Mouse (Mus musculus) heart, embryonic 11.5 days (tissue): Measurements from ENCODE around the gene Lao1. TPM values are rescaled to one million over a fixed set of nuclear protein-coding genes. Genes with fewer than 3 reads are reported as not detected.
A peak's percentile ranks its signal among the peaks of the same experiment; 100 is the strongest.

Source experiments
- ATAC-seq: fragments of 200-750 bp; cut with Nextera tagmentation; replicated peaks from 2 replicates; pipeline ENCODE4 v1.8.0; 2017; ENCODE audit warnings: moderate library complexity; ENCODE audit not compliant: insufficient number of reproducible peaks, low FRiP score, low TSS enrichment
- H3K27ac ChIP-seq: fragments of 300-500 bp; sonication (generic); 2 replicates; pipeline ENCODE4 v1.5.1; 2014; ENCODE audit warnings: mild to moderate bottlenecking, low read depth, low read length
- H3K27me3 ChIP-seq: fragments of 300-500 bp; sonication (generic); 2 replicates; pipeline ENCODE4 v1.6.1; 2014; ENCODE audit warnings: mild to moderate bottlenecking, low read length, mixed read lengths; ENCODE audit not compliant: control insufficient read depth, insufficient read depth
- H3K36me3 ChIP-seq: fragments of 300-500 bp; sonication (generic); 2 replicates; pipeline ENCODE4 v1.6.1; 2014; ENCODE audit warnings: mild to moderate bottlenecking, low read length, moderate library complexity, mixed read lengths; ENCODE audit not compliant: control insufficient read depth, insufficient read depth
- H3K4me1 ChIP-seq: fragments of 300-500 bp; sonication (generic); 2 replicates; pipeline ENCODE4 v1.6.1; 2014; ENCODE audit warnings: low read length; ENCODE audit not compliant: control insufficient read depth, insufficient read depth
- H3K4me2 ChIP-seq: fragments of 300-500 bp; sonication (generic); 2 replicates; pipeline ENCODE4 v1.6.1; 2014; ENCODE audit warnings: mild to moderate bottlenecking, moderate library complexity
- H3K4me3 ChIP-seq: fragments of 300-500 bp; sonication (generic); 2 replicates; pipeline ENCODE4 v1.5.1; 2014; ENCODE audit warnings: low read depth, low read length
- H3K9ac ChIP-seq: fragments of 300-500 bp; sonication (generic); 2 replicates; pipeline ENCODE4 v1.6.1; 2014; ENCODE audit warnings: mild to moderate bottlenecking, low read depth, low read length, moderate library complexity
- H3K9me3 ChIP-seq: fragments of 300-500 bp; sonication (generic); replicated peaks from 2 replicates; pipeline ENCODE4 v1.6.1; 2016; ENCODE audit warnings: low read length; ENCODE audit not compliant: control insufficient read depth
- WGBS: fragments of 180-500 bp; shearing (Covaris S2); extraction: QIAGEN DNeasy Blood & Tissue Kit; methylation state at CpG from one replicate; pipeline ENCODE4 v1.1.7; 2014; ENCODE audit not compliant: insufficient replicate concordance; 5-methylcytosine and 5-hydroxymethylcytosine counted together
- polyA plus RNA-seq: library from polyadenylated mRNA; unstranded; fragments of >200 nt; fragmentation: Nextera tagmentation; extraction: Ambion mirVana; gene quantifications from 2 replicates; pipeline ENCODE4 v1.2.1, GENCODE M21; 2014

Lao1 gene
- polyA plus RNA-seq, 1 experiment from 2014 or later: not detected

GRCm38 (mm10) chr4:119007602-119008001 lies 46.2 kb downstream of the Lao1 start:
- Histone ChIP-seq H3K9ac (no peak overlapping the region), H3K4me1 (peaks cover 19% of the 10 kb centered on the region), H3K9me3 (no peaks in the 10 kb centered on the region), H3K27ac (no peak overlapping the region), H3K4me2 (no peak overlapping the region), H3K4me3 (no peak overlapping the region), H3K36me3 (no peaks in the 10 kb centered on the region), H3K27me3 (no peaks in the 10 kb centered on the region)
- WGBS: 72% methylated on average over 6 of the region's 6 CpGs
- ATAC-seq: no peak

GRCm38 (mm10) chr4:119008476-119008875 lies 47.1 kb downstream of the Lao1 start:
- no peak; the same call in 1 of the 2 replicates for ATAC-seq
- Histone ChIP-seq H3K27me3 (no peaks in the 10 kb centered on the region), H3K4me1 (peaks cover 19% of the 10 kb centered on the region), H3K4me2 (no peak overlapping the region), H3K27ac (peak overlapping the region; percentile 58), H3K9ac (no peak overlapping the region), H3K4me3 (no peak overlapping the region), H3K9me3 (no peaks in the 10 kb centered on the region), H3K36me3 (no peaks in the 10 kb centered on the region)
- WGBS: 38% methylated on average over 6 of the region's 6 CpGs

GRCm38 (mm10) chr4:119009814-119010213 lies 48.4 kb downstream of the Lao1 start:
- ATAC-seq: 0 out of 2 replicates have a peak, but pooled peaks have one; percentile 11
- no peak overlapping the region for H3K27ac ChIP-seq

GRCm38 (mm10) chr4:119011050-119011680 lies 49.8 kb downstream of the Lao1 start:
- no peaks in the 10 kb centered on the region for H3K9me3 ChIP-seq
- H3K4me3 ChIP-seq: no peak overlapping the region
- no peak overlapping the region for H3K27ac ChIP-seq
- 63% methylated on average over 10 of the region's 10 CpGs for WGBS
- H3K27me3 ChIP-seq: no peaks in the 10 kb centered on the region
- no peaks in the 10 kb centered on the region for H3K36me3 ChIP-seq
- no peak overlapping the region for H3K4me2 ChIP-seq
- ATAC-seq: no peak
- H3K9ac ChIP-seq: no peak overlapping the region
- peaks cover 20% of the 10 kb centered on the region for H3K4me1 ChIP-seq

More at GRCm38 (mm10) chr4:119009814-119010213, 48.4 kb downstream of the Lao1 start:
- Histone ChIP-seq H3K9me3 (no peaks in the 10 kb centered on the region), H3K27me3 (no peaks in the 10 kb centered on the region), H3K4me3 (no peak overlapping the region), H3K4me1 (peaks cover 17% of the 10 kb centered on the region), H3K36me3 (no peaks in the 10 kb centered on the region), H3K9ac (no peak overlapping the region), H3K4me2 (no peak overlapping the region)
- WGBS: 79% methylated on average over 8 of the region's 8 CpGs

GRCm38 (mm10) chr4:119013031-119013430 lies 51.7 kb downstream of the Lao1 start:
- no peak overlapping the region for H3K4me3 ChIP-seq
- H3K36me3 ChIP-seq: no peaks in the 10 kb centered on the region
- H3K27ac ChIP-seq: no peak overlapping the region
- peaks cover 25% of the 10 kb centered on the region for H3K4me1 ChIP-seq
- no peaks in the 10 kb centered on the region for H3K27me3 ChIP-seq
- H3K9me3 ChIP-seq: no peaks in the 10 kb centered on the region
- H3K9ac ChIP-seq: no peak overlapping the region
- no peak for ATAC-seq
- H3K4me2 ChIP-seq: no peak overlapping the region
- WGBS: 87% methylated on average over 5 of the region's 5 CpGs

GRCm38 (mm10) chr4:119014997-119015396 lies 53.6 kb downstream of the Lao1 start:
- no peaks in the 10 kb centered on the region for H3K9me3 ChIP-seq
- H3K27ac ChIP-seq: 0 out of 2 replicates have a peak overlapping the region, but pooled peaks have one; percentile 12
- no peak overlapping the region for H3K4me2 ChIP-seq
- H3K9ac ChIP-seq: no peak overlapping the region
- no peak overlapping the region for H3K4me3 ChIP-seq
- H3K27me3 ChIP-seq: no peaks in the 10 kb centered on the region
- no peaks in the 10 kb centered on the region for H3K36me3 ChIP-seq
- H3K4me1 ChIP-seq: peaks cover 32% of the 10 kb centered on the region
- ATAC-seq: no peak

GRCm38 (mm10) chr4:119015557-119015956 lies 54.2 kb downstream of the Lao1 start:
- Histone ChIP-seq H3K36me3 (no peaks in the 10 kb centered on the region), H3K9me3 (no peaks in the 10 kb centered on the region), H3K27me3 (no peaks in the 10 kb centered on the region), H3K27ac (no peak overlapping the region), H3K4me2 (no peak overlapping the region), H3K4me1 (peaks cover 30% of the 10 kb centered on the region), H3K4me3 (no peak overlapping the region), H3K9ac (no peak overlapping the region)
- ATAC-seq: no peak
- 66% methylated on average over 6 of the region's 6 CpGs for WGBS

GRCm38 (mm10) chr4:119017078-119017477 lies 55.7 kb downstream of the Lao1 start:
- Histone ChIP-seq H3K36me3 (no peaks in the 10 kb centered on the region), H3K27me3 (no peaks in the 10 kb centered on the region), H3K9ac (no peak overlapping the region), H3K4me1 (peaks cover 43% of the 10 kb centered on the region), H3K27ac (no peak overlapping the region), H3K4me3 (no peak overlapping the region), H3K9me3 (no peaks in the 10 kb centered on the region), H3K4me2 (no peak overlapping the region)
- no peak for ATAC-seq
- WGBS: 83% methylated on average over 5 of the region's 5 CpGs
